Mouse (Mus musculus) right cerebral cortex, postnatal 25 days (tissue): ENCODE measurements around the gene Slc38a8.

ENCODE experiments used
- DNase-seq: peaks from one replicate; pipeline ENCODE4 v3.0.0; 2022

Slc38a8 gene

GRCm38 (mm10) chr8:119484145-119484896 is 17.2 kb downstream of the Slc38a8 start:
- DNase-seq, result no peak

DNA sequence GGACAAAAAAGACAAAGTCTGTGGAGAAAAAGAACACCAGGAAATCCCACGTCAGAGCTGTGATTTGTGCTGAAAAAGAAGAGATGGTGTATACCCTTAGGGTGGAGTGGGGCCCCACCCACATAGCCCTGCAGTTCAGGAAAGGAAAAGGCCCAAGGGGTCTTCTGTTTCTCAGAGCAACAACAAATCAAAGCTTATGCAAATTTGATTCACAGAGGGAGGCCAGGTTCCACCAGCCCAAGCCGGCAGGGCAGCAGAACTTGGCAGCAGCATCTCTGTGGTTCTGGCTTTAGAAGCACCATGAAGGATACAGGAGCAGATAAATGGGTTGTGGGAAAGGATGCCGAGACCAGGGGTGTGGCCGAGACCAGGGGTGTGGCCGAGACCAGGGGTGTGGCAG is 22.8 kb downstream of the Slc38a8 start:
- no peak for DNase-seq

DNA sequence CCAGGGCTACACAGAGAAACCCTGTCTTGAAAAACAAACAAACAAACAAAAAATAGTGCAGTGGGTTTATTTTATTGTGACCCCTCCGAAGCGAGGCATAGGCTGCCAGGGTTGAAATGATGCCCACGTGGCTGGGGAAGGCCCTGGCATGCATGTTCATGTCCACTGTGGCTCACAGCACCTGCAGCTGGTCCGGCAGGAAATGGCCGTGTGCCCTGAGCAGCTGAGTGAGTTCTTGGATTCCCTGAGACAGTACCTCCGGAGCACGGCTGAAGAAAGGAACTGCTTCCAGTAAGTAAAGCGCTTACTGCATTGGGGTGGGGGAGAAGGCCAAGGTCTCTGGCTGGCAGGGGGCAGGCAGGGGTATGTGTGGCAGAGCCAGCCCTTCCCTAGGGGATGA is 33.4 kb downstream of the Slc38a8 start:
- no peak for DNase-seq

- no peak for DNase-seq
These were observed 34.7 kb downstream of the Slc38a8 start for GRCm38 (mm10) chr8:119466794-119467193.

GRCm38 (mm10) chr8:119466105-119466504 is 35.4 kb downstream of the Slc38a8 start:
- peak; percentile 67 for DNase-seq

DNA sequence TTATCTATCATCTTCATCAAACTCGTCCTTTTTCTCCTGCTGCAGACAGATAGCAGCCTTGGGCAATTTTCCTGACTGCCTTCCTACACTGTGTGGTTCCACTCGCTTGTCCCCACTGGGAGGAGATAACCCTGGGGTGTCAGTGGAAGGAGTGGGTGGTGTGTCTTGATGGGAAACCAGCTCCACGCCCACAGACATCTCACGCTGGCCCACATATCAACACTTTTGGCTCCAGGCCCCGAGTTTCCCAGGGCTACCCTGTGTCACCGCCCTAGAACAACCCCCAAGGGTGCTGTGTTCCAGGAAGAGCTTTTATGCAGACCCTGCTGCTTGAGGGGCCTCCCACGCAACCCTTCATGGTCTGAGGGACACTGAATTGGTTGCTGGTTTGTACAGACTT is 37.8 kb downstream of the Slc38a8 start:
- DNase-seq, result no peak

DNA sequence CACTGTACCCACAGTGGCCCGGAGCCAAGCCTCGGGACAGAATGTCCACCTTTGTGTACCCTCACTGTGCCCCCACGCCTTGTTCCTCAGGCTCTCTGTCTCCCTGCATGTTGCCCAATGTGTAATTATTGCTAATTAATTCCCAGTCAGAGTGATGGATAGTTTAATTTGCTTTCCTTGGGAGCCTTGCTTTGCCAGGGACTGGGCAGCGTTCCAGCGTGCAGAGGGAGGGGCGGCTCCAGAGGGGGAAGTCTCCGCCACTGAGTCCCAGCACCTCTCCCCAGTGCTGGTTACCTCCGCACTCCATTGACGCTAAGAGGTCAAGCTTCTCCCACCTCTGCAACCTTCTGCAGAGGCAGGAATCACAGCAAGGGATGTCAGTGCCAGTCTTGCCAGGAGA is 40.1 kb downstream of the Slc38a8 start:
- DNase-seq, result no peak

DNA sequence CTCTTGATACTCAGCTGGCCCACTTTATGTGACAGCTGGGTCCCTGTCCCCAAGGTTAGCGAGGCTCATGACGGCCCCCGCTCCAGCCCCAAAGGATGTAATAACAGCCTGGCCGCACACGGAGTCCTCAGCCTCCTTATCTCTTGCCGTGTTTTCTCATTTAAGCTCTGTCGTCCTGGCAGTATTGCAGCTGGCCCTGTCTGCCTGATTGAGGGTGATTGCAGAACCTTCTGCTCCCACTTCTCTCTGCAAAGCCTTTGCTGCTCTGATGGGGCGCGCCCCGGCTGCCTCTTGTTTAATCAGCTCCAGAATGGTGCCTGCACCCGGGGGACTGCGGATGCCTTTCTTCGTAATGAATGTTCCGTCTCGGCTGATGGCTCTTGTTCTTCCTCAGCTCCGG is 41.8 kb downstream of the Slc38a8 start:
- no peak for DNase-seq

GRCm38 (mm10) chr8:119456045-119456444 is 45.5 kb downstream of the Slc38a8 start:
- DNase-seq, result no peak

DNA sequence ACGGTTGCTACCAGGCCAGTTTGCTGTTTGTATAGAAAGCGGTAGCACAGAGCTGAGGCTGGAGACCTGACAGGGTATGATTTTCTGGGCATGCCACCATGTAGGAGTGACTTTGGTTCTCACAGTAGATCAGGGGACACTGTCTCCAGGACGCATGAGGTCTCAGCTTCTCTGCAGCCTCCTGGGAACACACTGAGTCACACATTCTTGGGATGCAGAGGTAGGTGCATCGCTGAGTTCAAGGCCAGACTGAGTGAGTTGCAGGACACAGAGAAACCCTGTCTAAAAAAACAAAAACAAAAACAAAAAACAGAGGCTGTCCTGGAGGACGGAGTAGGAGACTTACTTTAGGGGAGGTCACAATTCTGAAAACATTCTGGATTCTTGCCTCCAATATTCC is 48.6 kb downstream of the Slc38a8 start:
- DNase-seq, result no peak

DNA sequence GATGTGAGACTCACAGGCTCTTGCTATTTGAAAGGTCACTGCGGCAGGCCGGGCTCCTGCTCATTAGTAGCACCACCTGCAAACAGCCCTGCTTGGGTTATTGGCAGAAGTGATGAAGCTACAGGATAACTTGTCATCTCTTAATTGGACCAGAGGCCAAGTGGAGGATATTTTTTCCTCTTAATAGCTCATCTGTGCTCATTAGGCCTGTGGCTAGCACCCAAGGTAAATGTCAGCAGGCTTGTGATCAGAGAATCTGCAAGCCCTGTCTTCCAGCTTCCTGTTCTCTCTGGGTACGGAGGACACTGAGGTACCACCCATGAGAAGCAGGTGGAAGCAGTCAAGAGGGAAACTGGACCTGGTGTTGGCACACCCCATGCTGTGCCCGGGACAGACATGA is 50.4 kb downstream of the Slc38a8 start:
- DNase-seq, result no peak

- peak; percentile 70 for DNase-seq
These were observed 51.9 kb downstream of the Slc38a8 start for GRCm38 (mm10) chr8:119449627-119450026.

DNA sequence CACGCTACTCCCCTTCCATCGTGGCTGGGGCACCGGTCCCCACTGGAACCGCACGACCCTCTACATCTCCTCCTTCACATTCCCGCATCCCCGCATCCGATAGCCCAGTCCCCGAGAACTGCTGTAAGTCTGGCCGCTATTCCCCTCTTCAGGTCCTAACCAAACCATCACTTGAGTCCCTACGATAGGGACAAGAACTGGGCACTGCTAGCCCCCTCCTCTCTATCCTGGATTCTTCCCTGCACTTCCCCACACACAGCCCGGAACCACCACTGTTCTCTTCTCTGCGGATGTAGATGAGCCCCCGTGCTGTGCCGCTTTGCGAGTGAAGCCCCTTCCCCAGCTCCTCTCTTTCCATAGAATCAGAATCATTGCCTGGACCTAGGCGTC is 53.7 kb downstream of the Slc38a8 start:
- DNase-seq, result no peak

GRCm38 (mm10) chr8:119446990-119447780 is 54.3 kb downstream of the Slc38a8 start:
- DNase-seq, result no peak

DNA sequence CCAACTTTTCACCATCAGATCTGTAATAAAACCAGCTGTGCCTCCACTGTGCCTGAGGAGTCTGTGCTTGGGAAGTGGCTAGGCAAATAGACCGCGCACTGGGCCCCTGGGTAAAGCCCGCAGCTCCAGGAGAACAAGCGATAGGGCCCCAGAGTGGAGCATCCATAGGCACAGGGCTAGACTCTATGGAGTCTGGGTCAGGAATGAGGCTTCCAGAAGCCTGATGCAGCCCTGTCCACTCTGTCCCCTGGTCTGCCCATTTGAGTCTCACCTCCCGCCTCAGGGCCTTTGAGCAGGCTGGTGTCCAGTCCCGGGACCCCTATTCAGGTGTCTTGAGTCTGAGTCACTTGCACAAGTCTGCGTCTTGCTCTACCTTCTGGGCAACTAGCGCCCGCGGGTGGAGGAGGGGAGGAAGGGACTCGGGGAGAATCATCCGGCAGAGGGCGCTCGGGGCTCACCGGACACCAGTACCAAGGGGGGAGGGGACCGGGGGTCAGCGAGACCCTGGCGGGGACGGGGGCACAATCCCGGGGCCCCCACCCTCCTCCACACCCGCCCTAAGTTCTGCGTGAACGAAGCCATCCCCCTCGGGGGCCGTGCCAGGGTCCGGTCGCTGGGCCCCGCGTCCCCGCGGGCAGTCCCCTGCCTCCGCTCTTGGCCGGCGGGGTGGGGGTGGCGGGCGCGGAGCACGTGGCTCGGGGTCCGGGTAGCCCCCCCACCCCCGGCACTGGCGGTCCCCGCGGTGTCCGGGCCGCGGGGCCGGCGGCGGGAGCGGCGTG is 55.1 kb downstream of the Slc38a8 start, which contains the start of gene Necab2:
TSS of gene Necab2 (plus strand) at position 509 of the 779 bp plus-strand sequence.
- peak; percentile 83 for DNase-seq

DNA sequence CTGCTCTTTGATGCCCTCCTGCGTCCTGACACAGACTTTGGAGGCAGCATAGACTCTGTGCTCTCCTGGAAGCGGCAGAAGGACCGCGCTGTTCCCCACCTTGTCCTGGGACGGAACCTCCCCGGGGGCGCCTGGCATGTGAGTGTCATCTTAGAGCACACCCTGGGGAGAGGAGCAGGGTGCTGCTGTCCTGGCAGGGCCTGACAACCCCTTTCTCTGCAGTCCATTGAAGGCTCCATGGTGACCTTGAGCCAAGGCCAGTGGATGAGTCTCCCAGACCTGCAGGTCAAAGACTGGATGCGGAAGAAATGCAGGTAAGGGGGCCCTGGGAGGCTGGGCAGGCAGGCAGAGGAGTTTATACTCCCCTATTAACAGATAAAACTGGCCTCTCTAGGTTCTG is 58.5 kb downstream of the Slc38a8 start:
- DNase-seq, result no peak

DNA sequence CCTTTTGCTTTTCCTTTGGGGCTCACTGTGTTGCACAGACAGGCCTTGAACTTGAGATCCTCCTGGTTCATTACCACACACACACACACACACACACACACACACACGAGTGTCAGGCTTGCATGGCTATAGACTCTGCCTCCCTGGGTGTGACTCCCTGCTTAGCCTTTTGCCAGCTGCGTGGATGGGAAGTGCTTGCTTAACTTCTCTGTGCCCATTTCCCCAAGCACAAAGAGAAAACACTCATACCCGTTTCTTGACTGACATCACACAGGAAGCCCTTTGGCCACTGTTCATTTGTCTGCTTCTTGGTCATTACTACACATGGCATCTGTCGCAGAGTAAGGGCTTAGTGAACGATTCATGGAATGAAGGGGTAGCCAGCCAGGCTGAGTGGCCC is 59.5 kb downstream of the Slc38a8 start:
- DNase-seq, result no peak

- no peak for DNase-seq
These were observed 60.6 kb downstream of the Slc38a8 start for GRCm38 (mm10) chr8:119440952-119441270.

- peak; percentile 42 for DNase-seq
These were observed 61.1 kb downstream of the Slc38a8 start for GRCm38 (mm10) chr8:119440250-119440951.

GRCm38 (mm10) chr8:119439893-119440249 is 61.6 kb downstream of the Slc38a8 start:
- DNase-seq, result no peak

DNA sequence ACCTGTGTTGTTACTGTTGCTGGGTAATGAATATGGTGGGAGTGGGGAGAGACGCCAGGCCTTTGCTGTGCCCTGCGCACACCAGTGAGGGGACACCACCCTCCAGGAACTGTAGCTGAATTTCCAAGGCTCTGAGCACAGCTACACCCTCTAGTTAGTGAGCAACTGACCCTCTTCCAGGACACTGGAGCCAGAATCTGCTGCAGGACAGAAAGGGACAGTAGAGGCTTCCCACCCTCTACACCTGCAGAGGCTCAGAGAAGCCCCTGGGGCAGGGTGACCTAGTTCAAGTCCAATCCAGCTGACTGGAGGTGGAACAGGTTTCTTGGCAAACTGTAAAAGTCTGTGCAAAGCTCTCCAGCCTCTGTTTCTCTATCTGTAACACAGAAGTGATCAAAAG is 62.1 kb downstream of the Slc38a8 start:
- no peak for DNase-seq

DNA sequence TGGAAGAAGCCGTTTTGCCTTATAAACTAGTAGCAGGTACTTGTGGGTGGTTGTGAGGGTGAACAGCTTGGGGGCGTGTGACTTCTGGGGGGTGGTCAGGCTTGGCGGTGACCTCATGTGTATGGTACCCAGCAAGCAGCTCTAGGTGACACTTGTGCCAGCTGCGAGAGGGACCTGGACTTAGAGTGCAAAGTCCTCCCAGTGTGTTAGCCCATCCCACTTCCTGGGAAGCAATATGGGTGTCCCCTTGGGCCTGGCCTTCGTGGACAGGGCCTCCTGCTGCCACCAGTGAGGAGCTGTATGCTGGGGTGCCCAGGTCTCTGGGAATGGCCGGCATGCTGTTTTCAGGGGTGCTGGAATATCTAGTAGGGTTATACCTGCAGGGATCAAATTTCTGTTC is 62.6 kb downstream of the Slc38a8 start:
- DNase-seq, result no peak

DNA sequence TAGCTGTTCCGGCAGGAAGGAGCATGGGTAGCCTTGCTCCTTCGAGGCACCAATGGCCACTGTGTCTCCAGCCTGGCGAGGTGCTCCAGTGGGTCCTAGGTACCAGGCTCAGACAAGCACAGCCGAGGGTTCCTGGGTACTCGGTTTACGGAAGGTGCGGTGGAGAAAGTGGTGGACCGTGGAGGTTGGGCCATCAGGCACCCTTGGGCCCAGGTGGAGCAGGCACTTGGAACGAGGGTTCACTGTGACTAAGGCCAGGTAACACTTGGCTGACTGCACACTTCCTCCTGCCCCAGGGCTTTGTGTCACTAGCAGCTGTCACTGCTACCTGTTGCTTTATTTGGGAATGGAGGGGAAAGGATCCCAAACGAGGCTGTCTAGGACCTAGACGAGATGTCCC is 64.0 kb downstream of the Slc38a8 start:
- no peak for DNase-seq
